Mouse (Mus musculus) macrophage (primary cell): Measurements from ENCODE around the gene Armc5. TPM values are rescaled to one million over a fixed set of nuclear protein-coding genes. Genes with fewer than 3 reads are reported as not detected.

Source experiments
- H3K27ac ChIP-seq: fragments of 350-480 bp; formaldehyde crosslinking; 2 replicates; pipeline ENCODE4 v1.9.0; 2021
- H3K36me3 ChIP-seq: fragments of 350-480 bp; formaldehyde crosslinking; 2 replicates; pipeline ENCODE4 v1.9.0; 2021; ENCODE audit errors: inconsistent target
- H3K4me3 ChIP-seq: fragments of 350-480 bp; formaldehyde crosslinking; 2 replicates; pipeline ENCODE4 v1.9.0; 2021; ENCODE audit errors: inconsistent target
- H3K79me2 ChIP-seq: fragments of 350-480 bp; formaldehyde crosslinking; 2 replicates; pipeline ENCODE4 v1.9.0; 2021; ENCODE audit errors: inconsistent target
- WGBS: methylation state at CpG from one replicate; pipeline ENCODE4 v1.1.7; 2026; ENCODE audit warnings: inconsistent platforms; ENCODE audit not compliant: missing documents; 5-methylcytosine and 5-hydroxymethylcytosine counted together
- polyA plus RNA-seq: library from polyadenylated mRNA; stranded (reverse); fragments of 250-400 nt; gene quantifications from 3 replicates; pipeline ENCODE4 v1.2.4, GENCODE M21; 2018; ENCODE audit warnings: inconsistent platforms

Armc5 gene
- polyA plus RNA-seq, 1 experiment from 2014 or later, result 10.9 TPM

GRCm38 (mm10) chr7:128288923-128289544 lies 51.9 kb downstream of the Armc5 start:
- H3K36me3 ChIP-seq, result peaks cover 17% of the 10 kb centered on the region; the same call in 1 of the 2 replicates
- H3K4me3 ChIP-seq, result no peak overlapping the region
- 82% methylated on average over 9 of the region's 9 CpGs for WGBS
- H3K79me2 ChIP-seq, result no peaks in the 10 kb centered on the region
- no peak overlapping the region for H3K27ac ChIP-seq

Other genes starting within 250 kb of the Armc5 start
- gene Pycard, start 243.5 kb upstream of the Armc5 start, polyA plus RNA-seq, result 19.6 to 111 TPM (median 82.3 TPM) in 3 replicates
- not detected in 3 replicates for gene Trim72, start 233.4 kb upstream of the Armc5 start, polyA plus RNA-seq
- gene Itgam, start 174.7 kb upstream of the Armc5 start, polyA plus RNA-seq, result 101 to 216 TPM (median 128 TPM) in 3 replicates
- 1.0 to 2.2 TPM (median 1.6 TPM) in 3 replicates for gene Gm49368, start 174.7 kb upstream of the Armc5 start, polyA plus RNA-seq
- 4.4 to 10.4 TPM (median 7.7 TPM) in 3 replicates for gene Itgax, start 107.8 kb upstream of the Armc5 start, polyA plus RNA-seq
- 0.22 to 0.40 TPM (median 0.32 TPM) in 3 replicates for gene Itgad, start 83.0 kb upstream of the Armc5 start, polyA plus RNA-seq
- gene Cox6a2, start 31.0 kb upstream of the Armc5 start, polyA plus RNA-seq, result 1.2 to 2.2 TPM (median 1.7 TPM) in 3 replicates
- gene 9130023H24Rik, start 689 bp downstream of the Armc5 start, polyA plus RNA-seq, result 5.0 to 5.9 TPM (median 5.6 TPM) in 3 replicates
- gene Tgfb1i1, start 9.5 kb downstream of the Armc5 start, polyA plus RNA-seq, result 0.26 to 0.36 TPM (median 0.30 TPM) in 3 replicates
- 0.52 TPM in 1 of 3 replicates, not detected in the others for gene Slc5a2, start 28.3 kb downstream of the Armc5 start, polyA plus RNA-seq
- 16.5 to 20.1 TPM (median 18.5 TPM) in 3 replicates for gene BC017158, start 60.8 kb downstream of the Armc5 start, polyA plus RNA-seq
- gene Rgs10, start 181.4 kb downstream of the Armc5 start, polyA plus RNA-seq, result 269 to 404 TPM (median 315 TPM) in 3 replicates
- 52.9 to 67.1 TPM (median 56.1 TPM) in 3 replicates for gene Tial1, start 224.4 kb downstream of the Armc5 start, polyA plus RNA-seq